Mouse (Mus musculus): ENCODE measurements around the gene Ttc37. TPM values are rescaled to one million over a fixed set of nuclear protein-coding genes. Genes with fewer than 3 reads are reported as not detected.

The Ttc37 gene
- 7.7 and 8.4 TPM in 2 replicates for polyA plus RNA-seq (2015; fragmentation: Nextera tagmentation; extraction: Ambion mirVana)

DNA sequence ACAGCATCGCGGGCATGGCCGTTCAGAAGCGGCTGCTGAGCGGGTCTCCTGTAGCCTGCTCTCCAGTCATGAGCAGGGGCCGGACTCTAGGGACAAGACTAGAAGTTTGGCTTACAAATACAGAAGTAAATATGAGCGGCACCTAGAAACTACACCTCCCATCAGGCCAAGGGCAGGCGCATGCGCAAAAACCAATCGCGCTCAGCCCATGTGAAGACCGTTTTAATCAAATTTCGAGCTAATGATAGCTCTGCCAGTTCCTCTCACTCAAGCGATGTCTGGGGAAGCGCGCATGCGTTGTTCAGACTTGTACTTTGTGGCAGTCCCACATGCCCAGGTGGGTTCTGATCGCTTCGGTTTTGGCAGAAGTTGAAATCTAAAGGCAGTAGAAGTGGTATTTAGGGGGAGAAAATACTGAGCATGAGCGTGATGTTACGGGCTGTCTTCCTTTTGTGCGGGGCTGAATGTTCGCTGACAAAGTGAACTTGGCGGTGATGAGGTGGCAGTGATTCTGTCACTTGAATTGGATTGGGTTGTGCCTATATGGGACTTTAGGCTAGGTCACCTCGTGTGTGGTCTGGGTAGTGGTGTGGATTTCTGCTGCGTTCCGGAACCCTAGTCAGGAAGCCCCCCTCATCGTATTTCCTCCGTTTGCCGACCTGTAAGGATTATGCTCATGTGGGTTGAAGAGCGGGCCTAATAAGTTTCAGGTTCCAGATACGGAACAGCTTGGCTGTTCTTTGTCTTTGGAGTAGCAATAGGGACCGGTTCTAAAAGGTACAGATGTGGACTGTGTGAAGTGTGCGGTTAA lies at the start of gene Ttc37, which contains the start of gene Arsk:
Gene Ttc37 (plus strand): TSS at position 242 of the 811 bp plus-strand sequence.
Gene Arsk (minus strand): TSS at position 168 of the 811 bp plus-strand sequence.
- peak within 1 kb of the TSS; percentile 62 for H3K4me3 ChIP-seq (ENCODE audit: low read length)
- under 1% methylated on average over 34 of the region's 34 CpGs for WGBS
- no peaks in the 10 kb centered on the region for H3K27me3 ChIP-seq (replicated peaks; ENCODE audit: control insufficient read depth, insufficient read depth, low read length)
- H3K36me3 ChIP-seq (ENCODE audit: control insufficient read depth, insufficient read depth, low read length): no peaks in the 10 kb centered on the region
- peak within 1 kb of the TSS; percentile 65 for H3K27ac ChIP-seq (ENCODE audit: low read length)
- ATAC-seq: peak; percentile 98
- peak within 1 kb of the TSS; percentile 62 for H3K4me2 ChIP-seq (ENCODE audit: low read depth, low read length)
- H3K4me1 ChIP-seq (ENCODE audit: control insufficient read depth, insufficient read depth, low read length): peaks cover 3% of the 10 kb centered on the region
- peak within 1 kb of the TSS; percentile 76 for H3K9ac ChIP-seq (ENCODE audit: low read depth, low read length)
- H3K9me3 ChIP-seq (ENCODE audit: control insufficient read depth, low read length): no peaks in the 10 kb centered on the region

DNA sequence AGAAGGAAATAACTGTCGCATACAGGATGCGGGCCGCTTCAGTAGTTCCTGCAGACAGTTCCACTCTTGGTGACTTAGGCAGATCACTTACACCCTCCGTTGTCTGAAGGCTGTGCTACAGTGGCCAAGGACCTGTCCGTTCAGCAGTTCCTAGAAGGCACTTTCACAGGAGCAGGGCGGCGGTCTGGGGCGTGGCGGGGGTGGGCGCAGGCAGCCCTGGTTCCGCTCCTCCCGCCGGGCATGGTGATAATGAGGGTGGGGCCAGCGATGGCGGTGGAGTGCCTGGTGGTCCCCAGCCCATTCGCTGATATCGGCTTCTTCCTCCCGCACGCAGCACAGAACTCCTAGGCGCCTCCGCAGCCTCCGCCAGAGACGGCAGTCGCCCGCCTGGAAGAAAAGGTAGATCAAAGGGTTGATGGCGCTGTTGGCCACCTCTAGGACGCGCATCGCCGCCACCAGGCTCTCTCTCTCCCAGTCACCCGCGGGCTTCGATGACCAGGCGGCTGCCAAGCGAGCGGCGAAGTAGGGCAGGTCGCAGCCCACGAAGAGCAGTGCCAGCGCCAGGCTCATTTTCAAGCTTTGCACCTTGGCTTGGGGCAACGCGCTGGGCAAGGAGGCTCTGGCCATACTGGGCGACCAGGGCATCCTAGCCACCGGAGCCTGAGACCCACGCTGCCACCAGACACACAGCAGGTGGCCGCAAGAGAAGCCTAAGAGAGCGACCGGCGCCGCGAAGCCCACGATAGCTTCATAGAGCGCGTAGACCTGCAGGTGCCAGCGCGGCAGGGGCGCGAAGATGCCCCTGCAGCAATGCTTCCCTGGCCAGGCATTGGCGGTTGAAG lies 42.9 kb upstream of the Ttc37 start:
- H3K9ac ChIP-seq (ENCODE audit: low read depth, low read length): peak overlapping the region; percentile 44
- H3K4me1 ChIP-seq (ENCODE audit: control insufficient read depth, insufficient read depth, low read length): peaks cover 11% of the 10 kb centered on the region
- H3K4me3 ChIP-seq (ENCODE audit: low read length): peak overlapping the region; percentile 54
- peak overlapping the region; percentile 98 for H3K4me2 ChIP-seq (ENCODE audit: low read depth, low read length)
- H3K9me3 ChIP-seq (ENCODE audit: control insufficient read depth, low read length): 0 out of 2 replicates have a peak, but pooled peaks cover under 1% of the 10 kb centered on the region
- peak; percentile 74 for ATAC-seq
- under 1% methylated on average over 58 of the region's 59 CpGs for WGBS
- no peak overlapping the region for H3K27ac ChIP-seq (ENCODE audit: low read length)
- peaks cover 32% of the 10 kb centered on the region for H3K27me3 ChIP-seq (replicated peaks; ENCODE audit: control insufficient read depth, insufficient read depth, low read length)
- no peaks in the 10 kb centered on the region for H3K36me3 ChIP-seq (ENCODE audit: control insufficient read depth, insufficient read depth, low read length)

DNA sequence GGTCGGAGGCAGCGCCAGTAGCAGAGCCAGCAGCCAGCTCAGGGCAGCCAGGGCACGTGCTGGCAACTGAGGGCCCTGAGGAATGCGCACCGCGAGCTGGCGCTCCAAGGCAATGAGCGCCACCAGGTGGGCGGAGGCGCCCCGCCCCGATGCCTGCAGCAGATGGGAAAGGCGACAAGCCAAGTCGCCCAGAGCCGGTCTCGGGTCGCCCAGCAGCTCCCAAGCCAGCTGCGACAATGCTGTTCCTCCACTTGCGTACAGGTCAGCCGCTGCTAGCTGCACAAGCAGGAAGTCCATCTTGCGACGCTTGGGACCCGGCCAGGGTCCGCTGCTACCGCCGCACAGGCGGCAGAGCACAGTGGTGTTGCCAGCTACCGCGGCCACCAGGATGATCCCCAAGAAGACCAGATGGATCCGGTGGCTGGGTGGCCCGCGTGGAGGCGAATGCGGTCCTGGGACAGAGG lies 42.2 kb upstream of the Ttc37 start:
- Histone ChIP-seq H3K36me3 (ENCODE audit: control insufficient read depth, insufficient read depth, low read length) (no peaks in the 10 kb centered on the region), H3K27ac (ENCODE audit: low read length) (no peak overlapping the region), H3K4me1 (ENCODE audit: control insufficient read depth, insufficient read depth, low read length) (peaks cover 11% of the 10 kb centered on the region), H3K27me3 (replicated peaks; ENCODE audit: control insufficient read depth, insufficient read depth, low read length) (peaks cover 32% of the 10 kb centered on the region), H3K9ac (ENCODE audit: low read depth, low read length) (peak overlapping the region; percentile 44), H3K4me2 (ENCODE audit: low read depth, low read length) (peak overlapping the region; percentile 98), H3K4me3 (ENCODE audit: low read length) (peak overlapping the region; percentile 54), H3K9me3 (ENCODE audit: control insufficient read depth, low read length) (no peaks in the 10 kb centered on the region)
- peak; percentile 91 for ATAC-seq
- WGBS: under 1% methylated on average over 34 of the region's 34 CpGs

DNA sequence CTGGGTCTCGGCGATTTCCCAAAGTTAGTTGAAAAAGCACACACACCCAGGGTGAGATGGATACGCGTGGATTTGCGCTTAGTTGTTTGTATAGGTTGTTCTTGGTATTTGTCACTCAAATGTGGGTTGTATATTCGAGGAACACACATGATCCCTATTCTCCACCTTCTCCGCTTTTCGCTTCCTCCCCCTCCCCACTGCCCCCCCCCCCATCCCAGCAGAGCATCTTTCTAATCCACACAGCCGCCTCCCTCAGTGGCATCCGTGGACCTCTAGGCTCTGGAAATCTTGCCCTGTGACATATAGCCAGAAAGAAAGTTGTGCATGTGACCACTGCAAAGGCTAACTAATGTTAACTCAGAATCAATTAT lies 41.7 kb upstream of the Ttc37 start, which contains the start of gene Gpr150:
Gene Gpr150 (minus strand): TSS at position 101 of the 371 bp plus-strand sequence.
- Histone ChIP-seq H3K27ac (ENCODE audit: low read length) (no peak within 1 kb of the TSS), H3K4me2 (ENCODE audit: low read depth, low read length) (peak within 1 kb of the TSS; percentile 98), H3K36me3 (ENCODE audit: control insufficient read depth, insufficient read depth, low read length) (no peaks in the 10 kb centered on the region), H3K9me3 (ENCODE audit: control insufficient read depth, low read length) (no peaks in the 10 kb centered on the region), H3K4me3 (ENCODE audit: low read length) (peak within 1 kb of the TSS; percentile 54), H3K4me1 (ENCODE audit: control insufficient read depth, insufficient read depth, low read length) (peaks cover 11% of the 10 kb centered on the region), H3K9ac (ENCODE audit: low read depth, low read length) (peak within 1 kb of the TSS; percentile 44), H3K27me3 (replicated peaks; ENCODE audit: control insufficient read depth, insufficient read depth, low read length) (peaks cover 32% of the 10 kb centered on the region)
- ATAC-seq: no peak
- 13% methylated on average over 10 of the region's 10 CpGs for WGBS

DNA sequence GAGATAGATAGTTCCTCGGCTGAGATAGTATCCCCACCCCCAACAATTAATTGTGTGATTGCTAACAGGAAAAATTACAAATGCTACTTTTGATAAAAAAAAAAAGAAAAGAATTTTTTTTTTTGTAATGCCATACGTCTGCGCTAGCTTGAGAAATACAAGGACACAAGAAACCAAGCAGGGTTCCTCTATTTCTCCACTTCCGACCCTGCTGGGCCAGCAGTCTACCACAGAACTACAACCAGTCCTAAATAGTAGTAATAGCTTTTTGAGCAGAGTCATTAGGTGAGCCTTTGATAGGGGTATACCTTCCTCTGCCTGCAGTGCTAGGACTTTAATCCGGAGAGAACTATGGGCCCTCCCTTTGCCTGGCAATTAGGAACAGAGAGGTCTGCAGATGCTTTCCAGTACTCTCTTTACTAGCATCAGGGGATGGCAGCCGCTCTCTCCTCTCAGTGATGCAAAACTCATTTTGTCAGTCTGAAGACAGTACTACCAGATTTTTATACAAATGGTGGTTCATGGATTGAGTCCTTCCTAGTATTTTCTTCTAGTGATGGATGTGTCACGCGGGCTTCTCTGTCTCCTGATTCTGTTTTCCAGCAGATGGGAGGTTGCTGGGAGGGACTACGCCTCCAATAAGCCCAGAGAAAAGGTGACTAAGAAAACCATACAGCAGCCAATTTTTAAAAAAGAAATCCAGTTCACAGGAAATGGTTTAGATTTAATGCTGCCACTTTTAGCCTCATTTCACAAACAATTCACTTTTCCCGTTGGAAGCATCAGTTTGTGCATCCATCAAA lies 41.1 kb upstream of the Ttc37 start:
- H3K9ac ChIP-seq (ENCODE audit: low read depth, low read length): no peak overlapping the region
- ATAC-seq: no peak
- H3K4me1 ChIP-seq (ENCODE audit: control insufficient read depth, insufficient read depth, low read length): peaks cover 11% of the 10 kb centered on the region
- no peak overlapping the region for H3K4me2 ChIP-seq (ENCODE audit: low read depth, low read length)
- H3K4me3 ChIP-seq (ENCODE audit: low read length): no peak overlapping the region
- H3K27me3 ChIP-seq (replicated peaks; ENCODE audit: control insufficient read depth, insufficient read depth, low read length): peaks cover 32% of the 10 kb centered on the region
- H3K27ac ChIP-seq (ENCODE audit: low read length): no peak overlapping the region
- 69% methylated on average over 10 of the region's 10 CpGs for WGBS
- H3K9me3 ChIP-seq (ENCODE audit: control insufficient read depth, low read length): no peaks in the 10 kb centered on the region
- H3K36me3 ChIP-seq (ENCODE audit: control insufficient read depth, insufficient read depth, low read length): no peaks in the 10 kb centered on the region

DNA sequence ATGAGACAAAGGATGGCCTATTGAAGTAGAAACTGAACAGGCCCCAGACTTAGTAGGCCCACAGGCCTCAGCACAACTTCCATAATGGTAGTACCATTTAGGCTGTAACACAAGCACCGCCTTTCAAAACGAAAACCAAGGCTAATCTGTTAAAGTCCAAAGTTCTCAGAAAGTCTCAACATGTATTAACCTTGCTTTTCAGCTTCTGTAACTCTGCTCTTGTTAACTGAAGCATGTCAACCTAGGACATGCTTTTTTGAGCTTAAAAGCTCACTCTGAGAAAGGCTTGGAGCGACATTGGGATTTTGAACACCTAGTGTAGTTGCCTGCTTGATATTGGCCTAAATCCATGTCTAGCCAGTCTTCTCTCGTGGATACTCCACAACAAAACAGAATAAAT lies 38.9 kb upstream of the Ttc37 start:
- H3K27me3 ChIP-seq (replicated peaks; ENCODE audit: control insufficient read depth, insufficient read depth, low read length): peaks cover 23% of the 10 kb centered on the region
- no peaks in the 10 kb centered on the region for H3K9me3 ChIP-seq (ENCODE audit: control insufficient read depth, low read length)
- WGBS: 85% methylated on average over 4 of the region's 4 CpGs

DNA sequence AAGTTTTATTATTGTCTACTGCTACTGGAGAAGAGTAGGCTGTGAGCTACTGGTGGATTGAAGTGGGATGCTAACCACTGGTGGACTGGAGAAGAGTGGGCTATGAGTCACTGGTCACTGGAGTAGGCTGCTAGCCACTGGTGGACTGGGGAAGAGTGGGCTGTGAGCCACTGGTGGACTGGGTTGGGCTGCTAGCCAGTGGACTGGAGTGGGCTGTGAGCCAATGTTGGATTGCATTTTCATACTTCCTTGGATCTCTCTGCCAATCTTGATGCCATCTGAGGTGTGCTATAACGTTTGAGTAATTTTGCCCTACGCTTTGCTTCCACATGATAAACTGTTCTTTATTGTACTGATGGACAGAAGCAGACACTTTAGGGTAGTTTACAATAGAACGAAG lies 36.4 kb upstream of the Ttc37 start:
- no peak overlapping the region for H3K27ac ChIP-seq (ENCODE audit: low read length)
- H3K4me3 ChIP-seq (ENCODE audit: low read length): no peak overlapping the region
- no peaks in the 10 kb centered on the region for H3K4me1 ChIP-seq (ENCODE audit: control insufficient read depth, insufficient read depth, low read length)
- no peak overlapping the region for H3K4me2 ChIP-seq (ENCODE audit: low read depth, low read length)
- H3K27me3 ChIP-seq (replicated peaks; ENCODE audit: control insufficient read depth, insufficient read depth, low read length): 0 out of 2 replicates have a peak, but pooled peaks cover 6% of the 10 kb centered on the region
- no peaks in the 10 kb centered on the region for H3K9me3 ChIP-seq (ENCODE audit: control insufficient read depth, low read length)
- no peak overlapping the region for H3K9ac ChIP-seq (ENCODE audit: low read depth, low read length)
- ATAC-seq: no peak
- 88% methylated on average over 3 of the region's 3 CpGs for WGBS
- no peaks in the 10 kb centered on the region for H3K36me3 ChIP-seq (ENCODE audit: control insufficient read depth, insufficient read depth, low read length)

More for the DNA sequence above, 38.9 kb upstream of the Ttc37 start:
- Histone ChIP-seq H3K4me1 (ENCODE audit: control insufficient read depth, insufficient read depth, low read length) (peaks cover 11% of the 10 kb centered on the region), H3K9ac (ENCODE audit: low read depth, low read length) (no peak overlapping the region), H3K4me3 (ENCODE audit: low read length) (no peak overlapping the region), H3K4me2 (ENCODE audit: low read depth, low read length) (no peak overlapping the region), H3K36me3 (ENCODE audit: control insufficient read depth, insufficient read depth, low read length) (no peaks in the 10 kb centered on the region), H3K27ac (ENCODE audit: low read length) (no peak overlapping the region)
- no peak for ATAC-seq

DNA sequence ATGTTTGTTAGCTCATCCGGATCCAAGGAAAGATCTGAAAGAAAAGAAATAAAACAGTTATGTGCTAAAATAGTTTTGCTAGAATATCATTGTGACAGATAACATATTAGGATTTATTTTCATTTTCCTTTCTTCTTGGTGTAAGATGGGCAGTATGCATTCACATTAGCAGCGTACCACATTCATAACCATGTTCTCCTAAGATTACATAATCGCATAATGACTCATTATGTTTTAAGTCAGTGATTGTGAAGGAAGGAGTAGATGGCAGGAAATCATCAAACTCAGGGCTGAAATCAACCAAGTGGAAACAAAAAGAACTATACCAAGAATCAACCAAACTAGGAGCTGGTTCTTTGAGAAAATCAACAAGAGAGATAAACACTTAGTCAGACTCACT lies 36.0 kb upstream of the Ttc37 start:
- Histone ChIP-seq H3K27ac (ENCODE audit: low read length) (no peak overlapping the region), H3K36me3 (ENCODE audit: control insufficient read depth, insufficient read depth, low read length) (no peaks in the 10 kb centered on the region), H3K4me1 (ENCODE audit: control insufficient read depth, insufficient read depth, low read length) (no peaks in the 10 kb centered on the region), H3K27me3 (replicated peaks; ENCODE audit: control insufficient read depth, insufficient read depth, low read length) (0 out of 2 replicates have a peak, but pooled peaks cover 3% of the 10 kb centered on the region), H3K4me2 (ENCODE audit: low read depth, low read length) (no peak overlapping the region), H3K9me3 (ENCODE audit: control insufficient read depth, low read length) (no peaks in the 10 kb centered on the region), H3K9ac (ENCODE audit: low read depth, low read length) (no peak overlapping the region), H3K4me3 (ENCODE audit: low read length) (no peak overlapping the region)
- no peak for ATAC-seq
- 95% methylated on average over 3 of the region's 3 CpGs for WGBS

Measured in intestine, embryonic 16.5 days (tissue).